Mouse (Mus musculus): Measurements from ENCODE around the gene Npw.

GRCm38 (mm10) chr17:24705821-24706220 lies 47.6 kb upstream of the Npw start:
- no peak for TF ChIP-seq EP300 (IDR thresholded peaks at IDR 0.05; ENCODE audit: insufficient read depth, low read depth, low read length)
- TF ChIP-seq CTCF (IDR thresholded peaks at IDR 0.05), result no peak
